Mouse (Mus musculus): ENCODE measurements around the gene Clcc1.
"Not testable (repeated sequence)": the region's sequence is repeated elsewhere in the genome, so short reads cannot be mapped to it uniquely, and the experiment has no call there.

DNA sequence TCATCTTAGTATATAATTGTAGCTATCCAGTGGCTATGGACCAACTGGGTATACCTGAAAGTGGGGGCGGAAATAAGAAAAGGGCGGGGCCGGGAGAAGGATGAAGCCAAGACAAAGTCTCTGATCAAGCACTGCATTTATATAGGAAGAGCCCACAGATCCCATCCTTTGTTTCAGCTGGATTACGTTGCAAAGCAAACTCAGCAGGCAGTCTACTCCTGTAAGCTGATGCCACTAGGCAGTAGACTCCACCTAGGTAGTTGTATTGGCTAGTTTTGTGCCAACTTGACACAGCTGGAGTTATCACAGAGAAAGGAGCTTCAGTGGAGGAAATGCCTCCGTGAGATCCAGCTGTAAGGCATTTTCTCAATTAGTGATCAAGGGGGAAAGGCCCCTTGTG is 6.0 kb upstream of the Clcc1 start:
- not testable (repeated sequence) for TF ChIP-seq CTCF (conservative IDR thresholded peaks at IDR 0.05; ENCODE audit: low read length); NANOG (IDR thresholded peaks at IDR 0.05; ENCODE audit: borderline replicate concordance, low read length)

Measured in E14TG2a.4 (cell line).